Mouse (Mus musculus) kidney, embryonic 14.5 days (tissue): ENCODE data around the gene Gnao1. TPM values are rescaled to one million over a fixed set of nuclear protein-coding genes. Genes with fewer than 3 reads are reported as not detected.

Source experiments
- ATAC-seq: fragments of 200-750 bp; cut with Nextera tagmentation; 2 replicates; pipeline ENCODE4 v1.8.0; 2017; ENCODE audit warnings: moderate number of reproducible peaks, mild to moderate bottlenecking, moderate TSS enrichment, moderate library complexity; ENCODE audit not compliant: low FRiP score, low TSS enrichment
- H3K27ac ChIP-seq: fragments of 300-500 bp; sonication (generic); 2 replicates; pipeline ENCODE4 v1.5.1; 2014; ENCODE audit warnings: low read depth, mild to moderate bottlenecking, low read length, moderate library complexity, mixed read lengths
- H3K27me3 ChIP-seq: fragments of 300-500 bp; sonication (generic); 2 replicates; pipeline ENCODE4 v1.6.1; 2014; ENCODE audit warnings: mild to moderate bottlenecking, low read length; ENCODE audit not compliant: control insufficient read depth, insufficient read depth
- H3K36me3 ChIP-seq: fragments of 300-500 bp; sonication (generic); 2 replicates; pipeline ENCODE4 v1.6.1; 2014; ENCODE audit warnings: low read length, mixed read lengths; ENCODE audit not compliant: control insufficient read depth, insufficient read depth
- H3K4me1 ChIP-seq: fragments of 300-500 bp; sonication (generic); 2 replicates; pipeline ENCODE4 v1.6.1; 2014; ENCODE audit warnings: low read length, mixed read lengths; ENCODE audit not compliant: control insufficient read depth, insufficient read depth
- H3K4me2 ChIP-seq: fragments of 300-500 bp; sonication (generic); replicated peaks from 2 replicates; pipeline ENCODE4 v1.6.1; 2014; ENCODE audit warnings: low read depth, mild to moderate bottlenecking, low read length
- H3K4me3 ChIP-seq: fragments of 300-500 bp; sonication (generic); 2 replicates; pipeline ENCODE4 v1.5.1; 2014; ENCODE audit warnings: mild to moderate bottlenecking, low read length
- H3K9ac ChIP-seq: fragments of 300-500 bp; sonication (generic); 2 replicates; pipeline ENCODE4 v1.6.1; 2014; ENCODE audit warnings: low read depth, mild to moderate bottlenecking, low read length, moderate library complexity
- H3K9me3 ChIP-seq: fragments of 300-500 bp; sonication (generic); 2 replicates; pipeline ENCODE4 v1.6.1; 2016; ENCODE audit warnings: low read length; ENCODE audit not compliant: control insufficient read depth
- WGBS: fragments of 180-500 bp; shearing (Covaris S2); extraction: QIAGEN DNeasy Blood & Tissue Kit; methylation state at CpG from one replicate; pipeline ENCODE4 v1.1.7; 2014; 5-methylcytosine and 5-hydroxymethylcytosine counted together
- polyA plus RNA-seq: library from polyadenylated mRNA; unstranded; fragments of >200 nt; fragmentation: Nextera tagmentation; extraction: Ambion mirVana; gene quantifications from 2 replicates; pipeline ENCODE4 v1.2.1, GENCODE M21; 2014

The Gnao1 gene
- polyA plus RNA-seq, 1 experiment from 2014 or later = 1.9 TPM

- H3K27ac ChIP-seq = no peak overlapping the region
- H3K9ac ChIP-seq = no peak overlapping the region
- WGBS = 89% methylated on average over 7 of the region's 7 CpGs
Observed at GRCm38 (mm10) chr8:93879966-93880365, 70.2 kb downstream of the Gnao1 start.

GRCm38 (mm10) chr8:93881381-93881780, 71.6 kb downstream of the Gnao1 start:
- H3K4me1 ChIP-seq = no peaks in the 10 kb centered on the region
- H3K27ac ChIP-seq = no peak overlapping the region
- H3K9ac ChIP-seq = no peak overlapping the region
- H3K4me2 ChIP-seq = no peak overlapping the region
- H3K36me3 ChIP-seq = no peaks in the 10 kb centered on the region
- H3K4me3 ChIP-seq = no peak overlapping the region
- WGBS = 82% methylated on average over 6 of the region's 6 CpGs
- no peaks in the 10 kb centered on the region for H3K9me3 ChIP-seq
- no peaks in the 10 kb centered on the region for H3K27me3 ChIP-seq
- ATAC-seq = no peak

More at GRCm38 (mm10) chr8:93879966-93880365, 70.2 kb downstream of the Gnao1 start:
- Histone ChIP-seq H3K9me3 (no peaks in the 10 kb centered on the region), H3K4me2 (no peak overlapping the region), H3K4me1 (no peaks in the 10 kb centered on the region), H3K36me3 (no peaks in the 10 kb centered on the region), H3K4me3 (no peak overlapping the region), H3K27me3 (no peaks in the 10 kb centered on the region)
- no peak for ATAC-seq

GRCm38 (mm10) chr8:93883241-93883640, 73.5 kb downstream of the Gnao1 start:
- no peaks in the 10 kb centered on the region for H3K4me1 ChIP-seq

GRCm38 (mm10) chr8:93883771-93884170, 74.0 kb downstream of the Gnao1 start:
- H3K4me3 ChIP-seq = no peak overlapping the region
- no peaks in the 10 kb centered on the region for H3K36me3 ChIP-seq
- WGBS = 78% methylated on average over 4 of the region's 4 CpGs

More at GRCm38 (mm10) chr8:93883241-93883640, 73.5 kb downstream of the Gnao1 start:
- ATAC-seq = no peak
- Histone ChIP-seq H3K27ac (no peak overlapping the region), H3K4me3 (no peak overlapping the region), H3K9ac (no peak overlapping the region), H3K4me2 (no peak overlapping the region), H3K36me3 (no peaks in the 10 kb centered on the region), H3K27me3 (no peaks in the 10 kb centered on the region), H3K9me3 (no peaks in the 10 kb centered on the region)

GRCm38 (mm10) chr8:93884316-93884715, 74.5 kb downstream of the Gnao1 start:
- no peak overlapping the region for H3K9ac ChIP-seq

More at GRCm38 (mm10) chr8:93883771-93884170, 74.0 kb downstream of the Gnao1 start:
- Histone ChIP-seq H3K4me2 (no peak overlapping the region), H3K27ac (no peak overlapping the region), H3K9me3 (no peaks in the 10 kb centered on the region), H3K4me1 (no peaks in the 10 kb centered on the region), H3K9ac (no peak overlapping the region), H3K27me3 (no peaks in the 10 kb centered on the region)
- ATAC-seq = no peak

GRCm38 (mm10) chr8:93886181-93886580, 76.4 kb downstream of the Gnao1 start:
- Histone ChIP-seq H3K4me3 (no peak overlapping the region), H3K27ac (no peak overlapping the region), H3K27me3 (no peaks in the 10 kb centered on the region), H3K9me3 (no peaks in the 10 kb centered on the region), H3K9ac (no peak overlapping the region), H3K4me1 (no peaks in the 10 kb centered on the region), H3K4me2 (no peak overlapping the region), H3K36me3 (no peaks in the 10 kb centered on the region)
- ATAC-seq = no peak
- WGBS = 87% methylated on average over 5 of the region's 5 CpGs

More at GRCm38 (mm10) chr8:93884316-93884715, 74.5 kb downstream of the Gnao1 start:
- no peak overlapping the region for H3K27ac ChIP-seq
- no peaks in the 10 kb centered on the region for H3K36me3 ChIP-seq
- no peaks in the 10 kb centered on the region for H3K27me3 ChIP-seq
- WGBS = 89% methylated on average over 7 of the region's 7 CpGs
- H3K4me3 ChIP-seq = no peak overlapping the region
- H3K4me1 ChIP-seq = no peaks in the 10 kb centered on the region
- no peak for ATAC-seq
- no peaks in the 10 kb centered on the region for H3K9me3 ChIP-seq
- no peak overlapping the region for H3K4me2 ChIP-seq

- H3K36me3 ChIP-seq = no peaks in the 10 kb centered on the region
- no peaks in the 10 kb centered on the region for H3K4me1 ChIP-seq
- H3K4me2 ChIP-seq = no peak overlapping the region
- ATAC-seq = no peak
- no peak overlapping the region for H3K4me3 ChIP-seq
- H3K27ac ChIP-seq = no peak overlapping the region
- no peaks in the 10 kb centered on the region for H3K9me3 ChIP-seq
- H3K27me3 ChIP-seq = no peaks in the 10 kb centered on the region
- H3K9ac ChIP-seq = no peak overlapping the region
- 68% methylated on average over 4 of the region's 4 CpGs for WGBS
Observed at GRCm38 (mm10) chr8:93888150-93888676, 78.4 kb downstream of the Gnao1 start.

GRCm38 (mm10) chr8:93888702-93889480, 79.1 kb downstream of the Gnao1 start:
- no peaks in the 10 kb centered on the region for H3K27me3 ChIP-seq
- H3K4me1 ChIP-seq = no peaks in the 10 kb centered on the region
- no peaks in the 10 kb centered on the region for H3K9me3 ChIP-seq
- ATAC-seq = 0 out of 2 replicates have a peak, but pooled peaks have one; percentile 60
- 59% methylated on average over 11 of the region's 11 CpGs for WGBS
- H3K4me2 ChIP-seq = no peak overlapping the region
- no peak overlapping the region for H3K9ac ChIP-seq
- H3K36me3 ChIP-seq = no peaks in the 10 kb centered on the region
- no peak overlapping the region for H3K27ac ChIP-seq
- no peak overlapping the region for H3K4me3 ChIP-seq

GRCm38 (mm10) chr8:93893556-93893955, 83.8 kb downstream of the Gnao1 start:
- Histone ChIP-seq H3K9ac (no peak overlapping the region), H3K36me3 (no peaks in the 10 kb centered on the region), H3K4me3 (no peak overlapping the region), H3K9me3 (no peaks in the 10 kb centered on the region), H3K27ac (no peak overlapping the region), H3K4me2 (no peak overlapping the region), H3K27me3 (no peaks in the 10 kb centered on the region), H3K4me1 (no peaks in the 10 kb centered on the region)
- WGBS = 71% methylated on average over 3 of the region's 3 CpGs
- ATAC-seq = no peak
